Mouse (Mus musculus): ENCODE data around the gene B4galt5.

B4galt5 gene

DNA sequence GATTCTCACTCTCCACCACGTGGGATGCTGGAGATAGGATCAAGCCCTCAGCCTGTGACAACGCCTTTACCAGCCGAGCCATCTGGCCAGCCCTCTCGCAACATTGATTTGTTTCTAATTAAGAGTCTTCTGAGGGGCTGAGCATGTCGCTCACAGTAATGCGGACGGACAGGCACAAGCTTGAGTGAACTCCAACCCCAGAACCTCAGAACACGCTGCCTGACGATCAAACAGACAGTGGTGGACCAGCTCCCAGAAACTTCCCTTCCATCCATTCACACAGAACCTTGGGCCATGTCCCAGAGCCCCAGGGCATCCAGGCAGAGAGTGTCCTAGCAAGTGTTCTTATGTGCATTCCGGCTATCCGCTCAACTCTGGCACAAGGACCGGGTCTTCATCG lies 72.0 kb downstream of the B4galt5 start:
- DNase-seq (ENCODE audit: low spot score in 2 of 2) = no peak

GRCm38 (mm10) chr2:167275856-167276255 lies 73.1 kb downstream of the B4galt5 start:
- no peak for DNase-seq (ENCODE audit: low spot score in 2 of 2)

- no peak for DNase-seq (ENCODE audit: low spot score in 2 of 2)
Measured at GRCm38 (mm10) chr2:167274713-167275465, 74.1 kb downstream of the B4galt5 start.

GRCm38 (mm10) chr2:167273206-167273740 lies 75.7 kb downstream of the B4galt5 start:
- DNase-seq (ENCODE audit: low spot score in 2 of 2) = no peak

DNA sequence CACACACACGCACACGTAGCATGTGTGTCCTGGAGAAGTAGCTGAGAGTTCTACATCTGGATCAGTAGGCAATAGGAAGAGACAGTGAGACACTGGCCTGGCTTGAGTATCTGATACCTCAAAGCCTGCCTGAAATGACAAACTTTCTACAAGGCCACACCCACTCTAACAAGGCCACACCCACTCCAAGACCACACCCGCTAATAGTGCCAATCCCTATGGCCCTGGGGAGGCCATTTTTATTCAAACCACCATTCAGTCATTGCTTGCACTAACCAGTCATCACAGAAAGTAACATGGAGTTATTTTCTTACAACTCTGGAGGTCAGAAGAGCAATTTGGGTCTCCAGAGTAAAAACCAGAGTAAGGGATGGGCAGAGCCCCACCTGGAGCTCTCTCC lies 76.3 kb downstream of the B4galt5 start:
- no peak for DNase-seq (ENCODE audit: low spot score in 2 of 2)

DNA sequence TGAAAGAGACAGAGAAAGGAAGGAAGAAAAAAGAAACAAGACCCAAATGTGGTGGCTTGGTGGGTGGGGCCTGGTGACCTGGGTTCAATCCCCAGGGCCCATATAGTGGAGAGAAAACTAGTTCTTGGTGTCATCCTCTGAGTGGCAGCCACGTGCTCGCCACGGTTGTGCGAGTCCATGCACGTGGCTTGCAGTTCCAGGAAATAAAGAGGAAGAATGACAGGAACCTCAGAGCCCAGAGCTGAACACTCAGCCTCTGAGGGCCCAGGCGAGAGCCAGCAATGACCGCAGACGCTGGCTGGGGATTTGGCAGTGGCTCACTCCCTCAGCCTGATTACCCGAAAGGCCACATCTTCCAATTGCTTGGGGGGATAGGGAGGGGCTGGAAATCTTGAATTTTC lies 77.9 kb downstream of the B4galt5 start:
- peak in 1 of 2 experiments; percentile 4 for DNase-seq (ENCODE audit: low spot score in 2 of 2)

DNA sequence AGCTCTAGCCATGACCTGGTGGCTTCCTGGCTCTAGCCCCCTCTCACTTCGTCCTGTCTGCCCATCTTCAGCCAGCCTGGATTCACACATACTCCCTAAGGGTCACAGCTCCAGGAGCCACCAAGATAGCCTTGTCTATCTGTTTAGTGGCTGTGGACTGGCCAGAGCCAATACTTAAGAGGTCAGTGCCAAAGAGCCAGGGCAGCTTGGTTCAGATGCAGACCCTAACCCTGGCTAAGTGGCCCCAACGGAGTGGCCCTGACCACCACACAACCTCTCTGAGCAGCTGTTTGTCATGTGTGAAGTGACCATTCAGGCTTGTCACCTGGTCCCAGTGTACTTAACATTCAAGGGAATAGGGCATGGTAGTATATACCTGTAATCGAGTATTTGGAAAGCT lies 78.5 kb downstream of the B4galt5 start:
- no peak for DNase-seq (ENCODE audit: low spot score in 2 of 2)

DNA sequence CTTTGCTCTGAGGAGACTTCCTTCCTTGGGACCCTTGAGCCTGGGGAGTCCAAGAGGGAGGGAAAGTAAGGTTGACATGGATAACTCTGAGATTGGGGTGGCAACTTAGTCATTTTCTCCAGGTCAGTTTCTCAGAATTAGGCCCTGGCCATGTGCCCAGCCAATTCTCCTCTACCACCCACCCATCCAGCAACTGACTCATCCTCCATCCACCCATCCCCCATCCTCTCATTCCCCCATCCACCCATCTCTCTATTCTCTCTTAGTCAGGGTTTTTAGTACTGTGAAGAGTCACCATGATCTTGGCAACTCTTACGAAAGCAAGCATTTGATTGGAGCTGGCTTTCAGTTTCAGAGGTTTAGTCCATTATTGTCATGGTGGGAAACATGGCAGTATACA lies 80.3 kb downstream of the B4galt5 start:
- no peak for DNase-seq (ENCODE audit: low spot score in 2 of 2)

GRCm38 (mm10) chr2:167268411-167268690 lies 80.6 kb downstream of the B4galt5 start:
- DNase-seq (ENCODE audit: low spot score in 2 of 2) = no peak

- peak in 1 of 2 experiments; percentile 3 for DNase-seq (ENCODE audit: low spot score in 2 of 2)
Measured at GRCm38 (mm10) chr2:167267531-167268410, 81.2 kb downstream of the B4galt5 start.

DNA sequence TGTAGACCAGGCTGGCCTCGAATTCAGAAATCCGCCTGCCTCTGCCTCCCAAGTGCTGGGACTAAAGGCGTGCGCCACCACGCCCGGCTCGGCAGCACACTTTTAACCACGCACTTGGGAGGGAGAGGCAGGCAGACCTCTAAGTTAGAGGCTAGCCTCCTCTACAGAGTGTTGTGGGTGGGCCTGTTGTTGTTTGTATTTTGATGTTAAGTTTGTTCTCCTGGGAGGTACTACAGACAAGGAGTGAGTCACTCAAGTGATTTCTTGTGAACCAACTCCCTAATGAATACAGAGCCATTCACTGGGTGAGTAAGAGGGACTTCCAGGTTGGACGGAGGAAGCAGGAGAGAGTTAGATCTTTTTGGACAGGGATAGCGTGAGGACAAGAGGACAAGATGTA lies 82.8 kb downstream of the B4galt5 start:
- DNase-seq (ENCODE audit: low spot score in 2 of 2) = peak in 1 of 2 experiments; percentile 2

GRCm38 (mm10) chr2:167265806-167266205 lies 83.2 kb downstream of the B4galt5 start:
- DNase-seq (ENCODE audit: low spot score in 2 of 2) = peak in 1 of 2 experiments; percentile 5

GRCm38 (mm10) chr2:167265021-167265420 lies 84.0 kb downstream of the B4galt5 start:
- DNase-seq (ENCODE audit: low spot score in 2 of 2) = peak in 1 of 2 experiments; percentile 1

- DNase-seq (ENCODE audit: low spot score in 2 of 2) = peak in 1 of 2 experiments; percentile 5
Measured at GRCm38 (mm10) chr2:167263931-167264330, 85.1 kb downstream of the B4galt5 start.

GRCm38 (mm10) chr2:167263040-167263810 lies 85.8 kb downstream of the B4galt5 start:
- DNase-seq (ENCODE audit: low spot score in 2 of 2) = no peak

- DNase-seq (ENCODE audit: low spot score in 2 of 2) = no peak
Measured at GRCm38 (mm10) chr2:167262433-167262832, 86.5 kb downstream of the B4galt5 start.

GRCm38 (mm10) chr2:167261106-167261505 lies 87.9 kb downstream of the B4galt5 start:
- DNase-seq (ENCODE audit: low spot score in 2 of 2) = no peak

- DNase-seq (ENCODE audit: low spot score in 2 of 2) = no peak
Measured at GRCm38 (mm10) chr2:167257790-167258189, 91.2 kb downstream of the B4galt5 start.

- DNase-seq (ENCODE audit: low spot score in 2 of 2) = no peak
Measured at GRCm38 (mm10) chr2:167254808-167255207, 94.2 kb downstream of the B4galt5 start.

DNA sequence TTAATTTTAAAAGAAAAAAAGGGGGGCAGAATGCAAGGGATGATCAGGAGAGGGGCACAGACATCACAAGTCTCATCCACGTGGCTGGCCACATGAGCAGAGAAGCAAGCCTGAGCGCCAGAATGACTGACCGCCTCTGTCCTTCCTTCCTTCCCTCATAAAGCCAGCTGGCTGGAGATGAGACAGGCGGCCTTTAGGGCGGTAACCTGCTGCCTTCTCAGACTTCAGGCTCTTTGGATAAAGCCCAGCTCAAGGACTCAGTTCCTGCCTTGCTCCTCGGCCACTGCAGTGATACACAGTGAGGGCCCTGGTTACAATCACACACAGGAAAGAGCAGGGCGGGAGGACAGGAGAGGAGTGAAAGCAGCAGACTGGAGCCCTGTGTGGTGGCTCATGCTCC lies 94.8 kb downstream of the B4galt5 start:
- no peak for DNase-seq (ENCODE audit: low spot score in 2 of 2)

DNA sequence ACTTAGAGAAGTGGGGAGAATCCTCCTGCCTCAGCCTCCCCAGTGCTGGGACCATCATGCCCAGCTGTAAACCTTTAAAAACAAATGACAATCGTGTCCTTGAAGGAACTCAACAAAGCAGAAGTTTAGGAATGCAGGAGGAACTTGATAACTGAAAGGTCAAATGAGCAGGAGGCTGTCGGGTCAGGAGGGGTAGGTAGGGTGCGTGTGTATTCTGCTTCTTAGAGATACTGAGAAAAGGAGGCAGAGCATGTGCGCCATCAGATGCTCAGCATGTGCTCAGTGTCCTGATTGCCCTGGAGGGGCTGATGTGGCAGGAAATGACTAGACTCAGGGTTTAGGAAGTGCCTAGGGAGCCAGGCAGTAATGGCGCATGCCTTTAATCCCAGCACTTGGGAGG lies 95.5 kb downstream of the B4galt5 start:
- no peak for DNase-seq (ENCODE audit: low spot score in 2 of 2)

Measured in spleen, postnatal 14 days (tissue).